Mouse (Mus musculus) bone marrow macrophage, adult 2 months (primary cell): ENCODE measurements around the gene B230104I21Rik.

Experiments
- CTCF ChIP-seq: IDR thresholded peaks from 2 replicates; pipeline ENCODE4 v1.5.1; 2012; ENCODE audit warnings: low read depth, mild to moderate bottlenecking, low read length, moderate library complexity
- POLR2A ChIP-seq: IDR thresholded peaks from 2 replicates; pipeline ENCODE4 v1.6.1; 2012; ENCODE audit warnings: mild to moderate bottlenecking, low read depth, low read length, borderline replicate concordance

DNA sequence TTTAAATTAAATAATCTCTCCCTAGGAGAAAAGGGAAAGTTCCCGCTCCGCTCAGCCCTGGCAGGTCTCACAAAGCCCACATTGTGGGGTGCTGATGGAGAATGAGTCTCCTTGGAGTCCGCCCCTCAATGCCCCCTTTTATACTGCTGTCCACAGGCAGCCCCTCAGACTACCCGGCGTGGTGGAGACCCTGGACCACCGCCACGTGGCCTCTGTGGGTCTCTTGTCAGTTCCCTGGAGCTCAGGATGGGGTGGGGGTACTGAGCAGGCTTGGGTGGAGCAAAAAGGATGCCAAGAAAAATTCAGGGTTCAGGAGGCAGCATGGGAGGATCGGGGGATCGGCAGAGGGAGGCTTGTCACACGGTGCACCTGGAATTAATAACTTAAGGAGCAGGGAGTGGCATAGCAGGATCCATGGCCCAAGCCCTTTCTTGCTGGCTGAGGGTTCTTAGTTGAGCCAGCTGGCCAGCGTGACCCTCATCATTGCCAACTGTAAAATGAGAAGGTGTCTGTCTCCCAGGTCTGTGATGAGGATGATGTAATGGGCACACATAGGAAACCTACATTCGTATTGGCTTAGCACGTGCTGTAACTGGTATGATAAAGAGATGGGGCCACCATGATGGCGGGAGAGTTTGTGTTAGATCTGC is 60.9 kb downstream of the B230104I21Rik start:
- no peak for TF ChIP-seq CTCF
- TF ChIP-seq POLR2A = no peak
